Mouse (Mus musculus) brain, embryonic 14.5 days (tissue): ENCODE measurements around the gene Nmrk1.

Experiments
- CTCF ChIP-seq: fragments of 200-500 bp; IDR thresholded peaks from 2 replicates; pipeline ENCODE4 v1.5.1; 2012; ENCODE audit warnings: inconsistent platforms, mild to moderate bottlenecking, moderate library complexity, borderline replicate concordance; ENCODE audit not compliant: insufficient read depth, insufficient read length; ENCODE audit errors: extremely low read depth
- POLR2A ChIP-seq: fragments of 200-500 bp; IDR thresholded peaks from 2 replicates; pipeline ENCODE4 v1.6.1; 2012; ENCODE audit warnings: mild to moderate bottlenecking, inconsistent platforms, borderline replicate concordance; ENCODE audit not compliant: poor library complexity, insufficient read depth, insufficient read length, severe bottlenecking; ENCODE audit errors: extremely low read depth

DNA sequence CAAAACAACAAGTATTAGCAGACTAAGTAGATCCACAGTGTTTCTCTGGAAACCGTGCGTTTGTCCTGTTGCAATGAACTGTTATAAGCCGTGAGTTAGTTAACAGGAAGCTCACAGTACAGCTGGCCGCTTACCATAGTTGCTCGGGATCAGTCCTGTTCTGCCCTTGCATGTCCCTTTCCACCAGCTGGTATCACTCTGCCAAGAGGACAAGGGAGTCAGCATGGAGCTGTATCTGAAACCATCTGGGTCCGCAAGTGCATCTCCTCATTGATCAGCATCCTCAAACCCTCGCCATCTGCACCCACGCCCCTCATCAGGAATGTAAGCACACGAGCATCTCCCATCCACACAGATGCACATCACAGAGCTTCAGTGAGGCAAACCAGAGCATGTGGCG, 38.0 kb upstream of the Nmrk1 start:
- TF ChIP-seq CTCF (no peak), POLR2A (no peak)
